Mouse (Mus musculus): ENCODE data around the gene Dph6. TPM values are rescaled to one million over a fixed set of nuclear protein-coding genes. Genes with fewer than 3 reads are reported as not detected.

The Dph6 gene
- 0.07 and 0.13 TPM in 2 replicates for polyA plus RNA-seq (2012)

DNA sequence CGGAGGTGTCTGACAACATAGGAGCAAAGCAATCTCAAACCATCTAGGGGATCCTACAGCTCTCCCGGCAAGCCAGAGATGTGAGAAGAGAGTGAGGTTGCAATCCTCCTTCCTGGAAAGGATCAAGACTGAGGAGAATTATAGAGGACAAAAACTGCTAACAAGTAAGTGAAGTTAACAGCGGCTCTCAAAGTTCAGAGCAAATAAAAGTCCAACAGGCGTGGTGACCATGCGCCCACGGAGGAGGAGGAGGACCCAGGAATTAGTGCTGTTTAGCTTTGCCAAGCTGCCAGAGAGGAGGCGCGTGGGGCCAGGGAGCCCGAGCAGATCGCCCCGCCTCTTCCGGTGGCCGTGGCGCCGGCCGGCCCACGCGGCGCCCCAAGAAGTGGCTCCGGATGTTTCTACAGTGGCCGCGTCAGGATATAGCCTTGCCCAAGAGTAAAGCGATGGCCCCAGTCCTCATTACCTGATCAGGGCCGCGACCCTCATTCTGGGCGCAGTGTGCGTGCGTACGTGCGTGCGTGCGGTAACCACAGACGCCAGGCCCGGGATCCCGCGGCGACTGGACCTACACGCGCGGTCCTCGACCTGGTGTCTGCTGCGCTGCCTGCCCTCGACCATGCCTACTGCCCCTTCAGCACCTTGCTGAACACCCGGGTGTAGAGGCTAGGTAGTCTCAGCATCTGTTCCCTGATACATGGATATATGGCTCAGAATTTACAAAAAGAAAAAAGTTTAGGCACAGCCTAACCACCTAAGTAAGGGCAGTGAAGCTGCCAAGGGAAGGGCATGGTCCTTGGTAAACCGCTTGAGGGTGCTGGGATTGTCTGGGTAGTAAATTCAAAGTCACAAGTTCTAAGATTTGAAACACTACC, at the start of gene Dph6:
Gene Dph6, minus strand, starts transcription at position 600 of the 875 bp plus-strand sequence.
- Histone ChIP-seq H3K4me1 (ENCODE audit: control insufficient read depth) (peaks cover 16% of the 10 kb centered on the region), H3K36me3 (ENCODE audit: control insufficient read depth) (no peaks in the 10 kb centered on the region), H3K27me3 (ENCODE audit: control insufficient read depth) (no peaks in the 10 kb centered on the region), H3K9me3 (ENCODE audit: control insufficient read depth, low read length) (no peaks in the 10 kb centered on the region), H3K4me3 (replicated peaks) (peak within 1 kb of the TSS; percentile 72)
- TF ChIP-seq GATA1 (IDR thresholded peaks at IDR 0.05; ENCODE audit: low read length), result no peak

DNA sequence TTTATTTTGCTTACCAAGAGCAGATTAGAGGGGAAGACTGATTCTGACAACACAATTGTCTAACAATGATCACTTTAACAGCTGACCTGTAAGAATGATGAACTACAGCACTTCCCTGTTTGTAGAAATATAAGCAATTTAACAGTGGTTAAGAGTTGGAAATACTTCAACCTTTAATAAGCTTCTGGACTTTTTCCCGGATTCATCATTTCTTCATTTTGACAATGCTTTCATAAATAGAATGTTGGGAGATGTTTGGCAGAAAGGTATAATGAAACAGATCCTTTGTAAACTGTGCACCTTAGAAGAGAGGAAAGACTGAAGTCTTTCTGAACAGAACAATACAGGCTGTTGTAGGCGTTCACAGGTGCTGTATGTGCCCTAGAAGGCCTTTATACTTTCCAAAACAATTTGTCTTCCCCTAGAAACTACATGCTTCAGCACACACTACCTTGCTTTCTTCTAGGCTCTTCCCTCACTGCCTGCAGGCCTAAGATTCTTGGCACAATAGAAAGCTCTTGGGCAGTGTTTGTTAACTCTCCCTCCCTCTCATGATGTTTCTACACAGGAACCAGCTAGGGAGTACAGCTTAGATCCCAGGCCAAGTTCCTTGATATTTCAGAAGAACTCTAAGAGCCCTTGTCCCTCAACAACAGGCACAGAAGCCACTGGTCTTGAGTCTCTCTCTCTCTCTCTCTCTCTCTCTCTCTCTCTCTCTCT, 46.4 kb upstream of the Dph6 start:
- no peaks in the 10 kb centered on the region for H3K27me3 ChIP-seq (ENCODE audit: control insufficient read depth)
- TF ChIP-seq TAL1 (IDR thresholded peaks at IDR 0.05; ENCODE audit: low read length), result no peak
- no peak for TF ChIP-seq GATA1 (IDR thresholded peaks at IDR 0.05; ENCODE audit: low read length)
- H3K4me1 ChIP-seq (ENCODE audit: control insufficient read depth), result no peaks in the 10 kb centered on the region
- H3K9me3 ChIP-seq (ENCODE audit: control insufficient read depth, low read length), result no peaks in the 10 kb centered on the region
- no peaks in the 10 kb centered on the region for H3K36me3 ChIP-seq (ENCODE audit: control insufficient read depth)
- no peak overlapping the region for H3K4me3 ChIP-seq (replicated peaks)

DNA sequence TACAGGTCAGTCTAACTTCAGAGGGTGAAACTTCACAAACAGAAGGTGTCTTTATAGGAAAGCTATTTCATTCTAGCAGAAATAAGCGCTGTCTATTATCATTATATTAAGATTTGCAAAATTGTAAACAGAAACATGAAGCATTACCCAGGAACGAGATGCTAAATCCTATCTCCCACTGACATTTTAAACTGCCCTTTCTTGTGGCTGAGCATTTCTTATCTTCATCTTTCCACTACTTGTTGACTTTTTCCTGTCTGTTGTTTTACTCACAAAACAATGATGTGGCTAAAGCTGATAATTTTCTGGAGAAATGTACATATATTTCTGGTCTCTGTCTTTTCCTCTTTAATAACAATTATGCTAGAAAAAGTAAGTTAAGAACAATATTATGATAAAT, 36.8 kb upstream of the Dph6 start:
- no peaks in the 10 kb centered on the region for H3K27me3 ChIP-seq (ENCODE audit: control insufficient read depth)
- H3K36me3 ChIP-seq (ENCODE audit: control insufficient read depth), result no peaks in the 10 kb centered on the region
- no peaks in the 10 kb centered on the region for H3K4me1 ChIP-seq (ENCODE audit: control insufficient read depth)
- H3K4me3 ChIP-seq (replicated peaks), result no peak overlapping the region
- H3K9me3 ChIP-seq (ENCODE audit: control insufficient read depth, low read length), result no peaks in the 10 kb centered on the region
- no peak for TF ChIP-seq TAL1 (IDR thresholded peaks at IDR 0.05; ENCODE audit: low read length)
- TF ChIP-seq GATA1 (IDR thresholded peaks at IDR 0.05; ENCODE audit: low read length), result no peak

DNA sequence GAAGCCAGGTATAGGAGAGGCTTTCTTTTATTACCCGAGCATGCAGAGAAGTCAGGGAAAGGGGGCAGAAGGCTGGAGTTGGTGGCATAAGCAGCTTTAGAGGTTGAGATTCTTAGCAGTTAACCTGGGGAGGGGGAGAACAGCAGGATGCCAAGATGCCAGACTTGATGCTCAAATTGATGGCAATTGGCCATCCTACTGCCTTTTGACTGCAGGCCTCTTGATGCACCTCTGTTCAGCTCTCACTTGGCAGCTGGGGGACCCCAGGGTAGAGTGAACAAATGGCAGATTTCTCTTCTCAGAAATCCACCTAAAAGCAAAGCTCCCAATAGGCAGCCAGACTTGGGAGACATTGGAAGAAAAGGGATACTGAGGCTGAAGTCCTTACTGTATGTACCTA, 32.7 kb upstream of the Dph6 start:
- no peaks in the 10 kb centered on the region for H3K4me1 ChIP-seq (ENCODE audit: control insufficient read depth)
- H3K9me3 ChIP-seq (ENCODE audit: control insufficient read depth, low read length), result no peaks in the 10 kb centered on the region
- TF ChIP-seq GATA1 (IDR thresholded peaks at IDR 0.05; ENCODE audit: low read length) (no peak), TAL1 (IDR thresholded peaks at IDR 0.05; ENCODE audit: low read length) (no peak)
- H3K36me3 ChIP-seq (ENCODE audit: control insufficient read depth), result no peaks in the 10 kb centered on the region
- H3K27me3 ChIP-seq (ENCODE audit: control insufficient read depth), result no peaks in the 10 kb centered on the region
- H3K4me3 ChIP-seq (replicated peaks), result no peak overlapping the region

- TF ChIP-seq TAL1 (IDR thresholded peaks at IDR 0.05; ENCODE audit: low read length), result no peak
- H3K27me3 ChIP-seq (ENCODE audit: control insufficient read depth), result no peaks in the 10 kb centered on the region
- no peaks in the 10 kb centered on the region for H3K9me3 ChIP-seq (ENCODE audit: control insufficient read depth, low read length)
Measured at GRCm38 (mm10) chr2:114687081-114687480, 32.3 kb upstream of the Dph6 start.

DNA sequence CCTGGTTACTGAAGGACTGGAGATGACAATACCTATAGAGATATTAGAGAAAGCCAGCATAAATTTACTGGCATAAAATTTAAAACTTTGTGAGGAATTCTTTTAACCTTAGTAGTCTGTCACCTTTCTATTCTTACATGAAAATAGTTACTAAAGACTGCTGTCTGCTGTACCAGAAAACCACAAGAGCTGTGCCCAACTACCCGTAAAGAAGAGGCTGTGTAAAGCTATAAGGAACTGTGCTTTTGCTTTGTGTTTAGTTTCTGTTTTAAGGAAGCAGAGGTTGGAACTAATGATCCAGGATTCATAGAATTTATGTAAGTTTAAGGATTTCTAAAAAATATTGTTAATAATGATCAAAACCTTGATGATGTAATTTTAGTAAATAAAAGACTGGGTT, 19.1 kb upstream of the Dph6 start:
- Histone ChIP-seq H3K4me3 (replicated peaks) (no peak overlapping the region), H3K4me1 (ENCODE audit: control insufficient read depth) (no peaks in the 10 kb centered on the region), H3K9me3 (ENCODE audit: control insufficient read depth, low read length) (no peaks in the 10 kb centered on the region), H3K27me3 (ENCODE audit: control insufficient read depth) (no peaks in the 10 kb centered on the region), H3K36me3 (ENCODE audit: control insufficient read depth) (no peaks in the 10 kb centered on the region)
- no peak for TF ChIP-seq GATA1 (IDR thresholded peaks at IDR 0.05; ENCODE audit: low read length)
- TF ChIP-seq TAL1 (IDR thresholded peaks at IDR 0.05; ENCODE audit: low read length), result no peak

More at GRCm38 (mm10) chr2:114687081-114687480, 32.3 kb upstream of the Dph6 start:
- Histone ChIP-seq H3K4me3 (replicated peaks) (no peak overlapping the region), H3K36me3 (ENCODE audit: control insufficient read depth) (no peaks in the 10 kb centered on the region), H3K4me1 (ENCODE audit: control insufficient read depth) (no peaks in the 10 kb centered on the region)

DNA sequence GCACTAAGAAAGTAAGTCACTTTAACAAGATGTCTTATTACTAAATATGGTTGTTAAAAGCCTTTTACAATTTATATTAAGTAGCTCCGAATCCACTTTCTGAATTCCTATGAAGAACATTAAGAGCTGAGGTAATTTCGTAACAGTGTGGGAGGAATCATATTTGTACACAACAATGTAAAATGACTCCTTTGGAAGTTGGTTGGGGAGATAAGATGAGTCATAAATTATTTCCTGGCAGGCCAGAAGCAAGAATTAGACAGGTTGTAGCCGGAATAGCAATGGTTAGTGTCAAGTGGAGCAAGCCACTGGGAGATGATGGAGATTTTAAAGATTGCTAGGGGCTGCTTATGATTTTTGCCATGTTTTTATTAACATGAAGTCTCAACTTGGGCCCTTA, 16.2 kb upstream of the Dph6 start:
- no peaks in the 10 kb centered on the region for H3K27me3 ChIP-seq (ENCODE audit: control insufficient read depth)
- no peaks in the 10 kb centered on the region for H3K36me3 ChIP-seq (ENCODE audit: control insufficient read depth)
- TF ChIP-seq GATA1 (IDR thresholded peaks at IDR 0.05; ENCODE audit: low read length) (no peak), TAL1 (IDR thresholded peaks at IDR 0.05; ENCODE audit: low read length) (no peak)
- H3K4me3 ChIP-seq (replicated peaks), result no peak overlapping the region
- H3K9me3 ChIP-seq (ENCODE audit: control insufficient read depth, low read length), result no peaks in the 10 kb centered on the region
- H3K4me1 ChIP-seq (ENCODE audit: control insufficient read depth), result no peaks in the 10 kb centered on the region

GRCm38 (mm10) chr2:114658954-114659353, 4.2 kb upstream of the Dph6 start:
- Histone ChIP-seq H3K36me3 (ENCODE audit: control insufficient read depth) (no peaks in the 10 kb centered on the region), H3K4me1 (ENCODE audit: control insufficient read depth) (peaks cover 10% of the 10 kb centered on the region)
- TF ChIP-seq GATA1 (IDR thresholded peaks at IDR 0.05; ENCODE audit: low read length) (no peak), TAL1 (IDR thresholded peaks at IDR 0.05; ENCODE audit: low read length) (no peak)

GRCm38 (mm10) chr2:114646240-114646639, 8.5 kb downstream of the Dph6 start:
- TF ChIP-seq TAL1 (IDR thresholded peaks at IDR 0.05; ENCODE audit: low read length), result no peak
- no peak for TF ChIP-seq GATA1 (IDR thresholded peaks at IDR 0.05; ENCODE audit: low read length)
- H3K4me3 ChIP-seq (replicated peaks), result no peak overlapping the region

More at GRCm38 (mm10) chr2:114658954-114659353, 4.2 kb upstream of the Dph6 start:
- Histone ChIP-seq H3K27me3 (ENCODE audit: control insufficient read depth) (no peaks in the 10 kb centered on the region), H3K9me3 (ENCODE audit: control insufficient read depth, low read length) (no peaks in the 10 kb centered on the region), H3K4me3 (replicated peaks) (no peak overlapping the region)

More at GRCm38 (mm10) chr2:114646240-114646639, 8.5 kb downstream of the Dph6 start:
- no peaks in the 10 kb centered on the region for H3K27me3 ChIP-seq (ENCODE audit: control insufficient read depth)
- no peaks in the 10 kb centered on the region for H3K4me1 ChIP-seq (ENCODE audit: control insufficient read depth)
- peaks cover 15% of the 10 kb centered on the region for H3K36me3 ChIP-seq (ENCODE audit: control insufficient read depth)
- H3K9me3 ChIP-seq (ENCODE audit: control insufficient read depth, low read length), result no peaks in the 10 kb centered on the region
